Mouse (Mus musculus) adrenal gland, postnatal 14 days (tissue): ENCODE data around the gene Gm20737. TPM values are rescaled to one million over a fixed set of nuclear protein-coding genes. Genes with fewer than 3 reads are reported as not detected.
"Not testable (repeated sequence)": the region's sequence is repeated elsewhere in the genome, so short reads cannot be mapped to it uniquely, and the experiment has no call there.

Experiments used
- DNase-seq: peaks from one replicate; pipeline ENCODE4 v3.0.0; 2021; ENCODE audit warnings: mixed read lengths
- long read RNA-seq, 2 experiments: library from polyadenylated mRNA; stranded (forward); transcript quantifications; one replicate each; pipeline ENCODE4 v2.0.0; 2021
- total RNA-seq: library from RNA; stranded (reverse); gene quantifications from 2 replicates; pipeline ENCODE4 v1.2.3, GENCODE M21; 2021

The Gm20737 gene
- not detected in 2 replicates for total RNA-seq
- long read RNA-seq, experiment 1 = 0 reads
- long read RNA-seq, experiment 2 = 0 reads

DNA sequence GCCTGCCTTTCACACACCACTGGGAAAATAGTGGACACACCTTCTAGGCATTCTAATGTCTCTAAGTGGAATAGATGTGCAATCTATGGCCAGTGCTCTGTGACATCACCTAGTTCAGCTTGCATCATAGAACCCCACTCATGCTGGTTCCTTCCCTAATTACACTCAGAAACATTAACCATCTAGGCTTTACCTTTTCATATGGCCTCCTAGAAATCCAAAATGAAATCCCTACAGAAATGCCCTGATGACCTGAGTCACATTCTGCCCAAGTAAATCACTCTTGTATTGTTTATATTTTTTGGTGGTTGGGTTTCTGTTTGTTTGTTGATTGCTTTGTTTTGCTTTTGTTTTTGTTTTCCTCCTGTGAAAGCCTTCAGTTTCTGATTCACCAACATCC is at the start of gene Gm20737:
Gm20737 (minus strand) TSS at position 101 of the 400 bp plus-strand sequence.
- DNase-seq = not testable (repeated sequence)

DNA sequence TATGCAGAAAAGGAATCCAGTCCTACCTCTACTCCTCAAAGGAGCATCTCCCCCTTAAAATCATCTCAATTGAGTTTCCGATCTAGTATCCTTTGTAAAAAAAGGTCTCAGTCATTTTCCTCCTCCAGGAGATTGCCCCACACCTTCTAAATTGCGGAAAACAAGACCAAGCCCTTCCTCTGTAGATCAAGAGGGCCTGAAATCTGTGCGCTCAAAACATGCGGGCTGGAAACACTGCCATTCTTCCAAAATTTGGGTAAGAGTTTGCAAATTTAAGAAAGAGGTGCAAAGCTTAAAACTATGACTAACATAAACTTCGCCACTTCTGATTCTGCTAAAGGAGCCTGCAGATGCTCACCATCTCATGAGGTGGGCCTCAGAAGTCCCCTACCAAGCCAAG is 17.3 kb upstream of the Gm20737 start, which contains the start of gene Gm21775:
Gm21775 (plus strand) TSS at position 301 of the 400 bp plus-strand sequence.
- DNase-seq = not testable (repeated sequence)

Other genes starting within 250 kb of the Gm20737 start
- gene Gm20834, start 211.5 kb downstream of the Gm20737 start, total RNA-seq = not detected in 2 replicates
- gene Gm28510, start 123.3 kb downstream of the Gm20737 start, total RNA-seq = not detected in 2 replicates
- not detected in 2 replicates for gene Gm21775, start 17.4 kb upstream of the Gm20737 start, total RNA-seq
- not detected in 2 replicates for gene Gm21900, start 80.3 kb upstream of the Gm20737 start, total RNA-seq
- not detected in 2 replicates for gene Gm20777, start 216.4 kb upstream of the Gm20737 start, total RNA-seq